8 mouse cellular contexts compared by ENCODE assay signal in the genomic region with DNA sequence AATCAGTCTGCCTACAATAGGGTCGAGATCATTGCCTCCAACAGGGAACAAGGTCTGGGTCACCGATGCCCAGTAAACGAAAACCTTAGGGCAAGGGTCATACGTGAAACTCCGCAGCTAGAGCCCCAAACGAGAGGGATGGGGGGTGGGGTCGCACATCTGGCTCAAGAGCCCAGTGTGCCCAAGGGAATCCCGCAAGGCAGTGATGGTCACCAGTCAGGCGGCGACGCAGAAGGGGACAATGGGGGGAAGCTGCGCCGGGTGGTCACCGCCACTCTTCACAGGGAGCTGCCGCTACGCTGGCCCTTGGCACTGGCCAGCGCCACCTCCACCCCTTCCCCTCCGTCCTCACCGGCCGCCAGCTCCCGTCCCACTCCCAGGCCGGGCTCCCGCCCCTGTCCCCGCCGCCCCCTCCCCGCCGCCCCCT. TPM values are rescaled to one million over a fixed set of nuclear protein-coding genes. Genes with fewer than 3 reads are reported as not detected.
DNase-seq lines count a peak whose midpoint lies in the region; ATAC-seq lines count a peak whose summit lies in the region.

No protein-coding gene starts in this region.

- 0% methylated on average over 23 of the region's 27 CpGs for WGBS in forebrain, embryonic 12.5 days
- WGBS in lung, embryonic 15.5 days: under 1% methylated on average over 23 of the region's 27 CpGs

- ATAC-seq in forebrain, embryonic 12.5 days (ENCODE audit: low FRiP score): peak; percentile 69
- ATAC-seq in lung, embryonic 15.5 days (ENCODE audit: borderline replicate concordance, extremely low read depth, low FRiP score, low TSS enrichment): peak; percentile 70

- peak overlapping the region; percentile 83 for H3K4me2 ChIP-seq in forebrain, embryonic 12.5 days
- H3K4me2 ChIP-seq in lung, embryonic 15.5 days: peak overlapping the region; percentile 67

- no peaks in the 10 kb centered on the region for H3K9me3 ChIP-seq in forebrain, embryonic 12.5 days
- H3K9me3 ChIP-seq in lung, embryonic 15.5 days: no peaks in the 10 kb centered on the region

- peak overlapping the region; percentile 98 for H3K9ac ChIP-seq in forebrain, embryonic 12.5 days
- peak overlapping the region; percentile 77 for H3K9ac ChIP-seq in lung, embryonic 15.5 days

- H3K27me3 ChIP-seq in forebrain, embryonic 12.5 days: no peaks in the 10 kb centered on the region
- H3K27me3 ChIP-seq in lung, embryonic 15.5 days: no peaks in the 10 kb centered on the region

- intact Hi-C loops in left cerebral cortex, postnatal 36 days (cut with DNase I): loop anchor here (1.0 to 2.0 kb wide), 2 partner anchors 49 to 68 kb away; a partner anchor contains a TSS

- peak overlapping the region; percentile 95 for H3K27ac ChIP-seq in forebrain, embryonic 12.5 days
- peak overlapping the region; percentile 93 for H3K27ac ChIP-seq in lung, embryonic 15.5 days

- peak; percentile 25 to 36 for DNase-seq in left cerebral cortex, postnatal 36 days (ENCODE audit: low spot score in 2 of 2)
- no peak for DNase-seq in left cerebral cortex, adult 11 months (ENCODE audit: low spot score)
- peak; percentile 52 for DNase-seq in adrenal gland, postnatal 14 days
- peak; percentile 45 for DNase-seq in kidney, adult 11 months
- peak; percentile 31 for DNase-seq in right cerebral cortex, postnatal 4 days
- no peak for DNase-seq in urinary bladder, postnatal 14 days (ENCODE audit: low spot score)

- peaks cover 42% of the 10 kb centered on the region for H3K36me3 ChIP-seq in forebrain, embryonic 12.5 days (replicated peaks)
- H3K36me3 ChIP-seq in lung, embryonic 15.5 days: peaks cover 35% of the 10 kb centered on the region

- H3K4me3 ChIP-seq in forebrain, embryonic 12.5 days (replicated peaks): peak overlapping the region; percentile 95
- peak overlapping the region; percentile 77 for H3K4me3 ChIP-seq in lung, embryonic 15.5 days

- peaks cover 22% of the 10 kb centered on the region for H3K4me1 ChIP-seq in forebrain, embryonic 12.5 days
- peaks cover 21% of the 10 kb centered on the region for H3K4me1 ChIP-seq in lung, embryonic 15.5 days

RNA-seq across cellular contexts. Expression of a gene that starts 0.5 kb away (rescaled TPM):
- 10 to 100 TPM; 19.1 to 28.9 TPM for total RNA-seq in left cerebral cortex, postnatal 36 days (2021)
- 26.6 and 28.4 TPM in 2 replicates for total RNA-seq in adrenal gland, postnatal 14 days (2021)
- 21.7 TPM in 2 replicates for polyA plus RNA-seq in forebrain, embryonic 12.5 days (2016; fragmentation: Nextera tagmentation; extraction: Ambion mirVana)
- 20.3 and 25.4 TPM in 2 replicates for polyA plus RNA-seq in lung, embryonic 15.5 days (2015; fragmentation: Nextera tagmentation; extraction: Ambion mirVana)

RNA-seq across cellular contexts. Expression of a gene that starts 0.9 kb away (rescaled TPM):
- total RNA-seq in left cerebral cortex, postnatal 36 days (2021): 10 to 100 TPM; 69.9 to 79.9 TPM
- total RNA-seq in adrenal gland, postnatal 14 days (2021): 39.0 and 40.0 TPM in 2 replicates
- polyA plus RNA-seq in forebrain, embryonic 12.5 days (2016; fragmentation: Nextera tagmentation; extraction: Ambion mirVana): 92.3 and 96.8 TPM in 2 replicates
- polyA plus RNA-seq in lung, embryonic 15.5 days (2015; fragmentation: Nextera tagmentation; extraction: Ambion mirVana): 43.2 and 51.1 TPM in 2 replicates

RNA-seq across cellular contexts. Expression of a gene that starts 30.0 kb away (rescaled TPM):
- total RNA-seq in left cerebral cortex, postnatal 36 days (2021): 10 to 100 TPM in 1 of 2 experiments, 1 to 10 TPM in 1; 9.9 to 10.1 TPM
- 57.9 and 85.1 TPM in 2 replicates for total RNA-seq in adrenal gland, postnatal 14 days (2021)
- 10.4 and 16.7 TPM in 2 replicates for polyA plus RNA-seq in forebrain, embryonic 12.5 days (2016; fragmentation: Nextera tagmentation; extraction: Ambion mirVana)
- polyA plus RNA-seq in lung, embryonic 15.5 days (2015; fragmentation: Nextera tagmentation; extraction: Ambion mirVana): 135 and 151 TPM in 2 replicates

RNA-seq across cellular contexts. Expression of a gene that starts 49.2 kb away (rescaled TPM):
- 10 to 100 TPM; 82.3 to 88.8 TPM for total RNA-seq in left cerebral cortex, postnatal 36 days (2021)
- 177 and 178 TPM in 2 replicates for total RNA-seq in adrenal gland, postnatal 14 days (2021)
- polyA plus RNA-seq in forebrain, embryonic 12.5 days (2016; fragmentation: Nextera tagmentation; extraction: Ambion mirVana): 26.8 and 30.7 TPM in 2 replicates
- 31.6 and 36.9 TPM in 2 replicates for polyA plus RNA-seq in lung, embryonic 15.5 days (2015; fragmentation: Nextera tagmentation; extraction: Ambion mirVana)

Comparison
In these comparisons a context has a peak if more than half of its experiments do, and no peak if none do; other contexts are left out.
1. DNase-seq: peak in left cerebral cortex, postnatal 36 days (2 of 2), adrenal gland, postnatal 14 days (single experiment), kidney, adult 11 months (single experiment) and right cerebral cortex, postnatal 4 days (single experiment); none in left cerebral cortex, adult 11 months (single experiment) and urinary bladder, postnatal 14 days (single experiment).